Mouse (Mus musculus): Measurements from ENCODE around the gene Kdm1b.

The Kdm1b gene

DNA sequence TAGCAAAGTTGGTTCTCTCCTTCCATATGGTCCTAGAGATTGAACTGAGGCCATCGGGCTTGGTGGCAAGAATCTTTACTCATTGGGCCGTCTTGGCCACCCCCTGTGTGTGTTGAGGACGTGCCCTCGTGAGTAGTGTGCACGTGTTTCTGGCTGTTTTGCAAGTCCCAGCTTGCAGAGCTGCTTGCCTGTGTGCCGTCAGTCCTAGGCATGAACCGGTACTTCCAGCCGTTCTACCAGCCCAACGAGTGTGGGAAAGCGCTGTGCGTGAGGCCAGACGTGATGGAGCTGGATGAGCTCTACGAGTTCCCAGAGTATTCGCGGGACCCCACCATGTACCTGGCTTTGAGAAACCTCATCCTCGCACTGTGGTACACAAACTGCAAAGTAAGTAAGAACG lies 19.5 kb downstream of the Kdm1b start:
- no peak for DNase-seq (ENCODE audit: low spot score)

GRCm38 (mm10) chr13:47063985-47064760 lies 20.9 kb downstream of the Kdm1b start:
- DNase-seq (ENCODE audit: low spot score) = no peak

DNA sequence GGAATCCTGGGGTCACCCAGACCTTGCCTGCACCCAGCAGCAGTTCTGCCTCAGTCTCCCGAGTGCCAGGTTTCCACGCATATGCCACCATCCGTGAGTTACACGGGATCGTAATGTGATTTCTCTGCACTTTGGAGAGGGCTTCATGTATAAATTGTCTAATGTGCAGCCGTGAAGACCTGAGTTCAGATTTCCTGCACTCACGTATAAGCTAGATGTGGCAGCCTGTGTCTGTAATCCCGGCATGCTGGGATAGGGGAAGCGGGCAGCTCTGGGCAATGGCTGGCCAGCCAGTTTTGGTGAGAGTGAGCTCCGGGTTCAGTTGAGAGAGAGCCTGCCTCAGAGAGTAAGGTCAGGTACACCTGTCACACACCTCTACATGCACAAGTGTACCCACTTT lies 23.2 kb downstream of the Kdm1b start:
- no peak for DNase-seq (ENCODE audit: low spot score)

- no peak for DNase-seq (ENCODE audit: low spot score)
Observed at GRCm38 (mm10) chr13:47067001-47067400, 23.7 kb downstream of the Kdm1b start.

GRCm38 (mm10) chr13:47070329-47071080 lies 27.2 kb downstream of the Kdm1b start:
- DNase-seq (ENCODE audit: low spot score) = no peak

GRCm38 (mm10) chr13:47071871-47072270 lies 28.6 kb downstream of the Kdm1b start:
- DNase-seq (ENCODE audit: low spot score) = no peak

- DNase-seq (ENCODE audit: low spot score) = no peak
Observed at GRCm38 (mm10) chr13:47072484-47072883, 29.2 kb downstream of the Kdm1b start.

DNA sequence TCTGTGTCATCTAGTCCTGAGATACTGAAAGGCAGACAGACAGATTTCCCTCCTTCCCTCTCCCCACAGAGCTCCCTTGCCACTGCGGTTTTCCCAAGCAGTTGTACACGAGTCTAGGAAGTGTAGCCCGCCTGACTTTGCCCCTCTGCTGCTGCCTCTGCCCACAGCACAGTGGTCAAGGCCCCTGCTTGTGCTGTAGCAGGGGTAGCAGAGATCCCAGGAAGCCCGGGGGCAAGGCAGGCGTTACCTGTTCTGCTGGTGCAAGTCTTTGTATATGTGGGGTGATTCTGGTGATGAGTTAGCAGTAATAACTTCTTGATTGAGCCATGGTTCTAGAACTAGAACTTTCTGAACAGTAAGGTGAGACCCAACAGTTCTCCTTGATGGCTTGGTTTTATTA lies 32.9 kb downstream of the Kdm1b start:
- no peak for DNase-seq (ENCODE audit: low spot score)

DNA sequence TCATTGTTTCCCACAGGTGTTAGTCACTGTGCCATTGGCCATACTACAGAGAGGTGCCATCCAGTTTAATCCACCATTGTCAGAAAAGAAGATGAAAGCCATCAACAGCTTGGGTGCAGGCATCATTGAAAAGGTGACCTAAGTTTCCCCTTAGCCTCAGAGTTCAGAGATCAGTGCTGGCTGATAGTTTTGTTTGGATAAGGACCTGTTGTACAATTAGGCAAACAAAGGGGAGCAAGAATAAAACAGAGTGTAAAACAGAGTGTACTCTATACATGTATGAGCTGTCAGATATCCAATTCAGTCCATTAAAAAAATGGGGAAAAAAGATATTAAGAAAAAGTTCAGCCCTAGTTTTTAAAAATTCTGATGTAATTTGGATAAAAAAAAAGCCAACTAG lies 34.1 kb downstream of the Kdm1b start:
- DNase-seq (ENCODE audit: low spot score) = no peak

- DNase-seq (ENCODE audit: low spot score) = no peak
Observed at GRCm38 (mm10) chr13:47078799-47079198, 35.5 kb downstream of the Kdm1b start.

DNA sequence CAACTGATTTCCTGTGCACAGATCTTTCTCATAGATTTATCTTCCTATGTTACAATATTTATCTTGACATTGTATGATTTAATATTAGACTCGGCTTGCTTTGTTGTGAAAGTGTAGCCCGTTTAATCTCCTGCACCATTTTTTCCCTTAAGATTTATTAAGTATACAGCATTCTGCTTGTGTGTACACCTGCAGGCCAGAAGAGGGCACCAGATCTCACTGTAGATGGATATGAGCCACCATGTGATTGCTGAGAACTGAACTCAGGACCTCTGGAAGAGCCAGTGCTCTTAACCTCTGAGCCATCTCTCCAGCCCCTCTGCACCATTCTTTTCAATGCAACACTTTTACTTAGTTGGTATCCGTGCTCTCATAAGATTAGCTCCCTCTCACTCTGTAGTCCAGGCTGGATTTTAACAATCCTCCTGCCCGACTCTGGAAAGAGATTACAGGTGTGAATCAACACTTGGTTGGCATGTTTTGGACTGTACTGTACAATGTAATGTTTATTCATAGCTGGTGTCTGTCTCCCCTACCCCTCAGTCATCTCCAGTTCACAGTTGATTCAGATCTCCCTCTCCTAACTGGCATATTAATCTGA lies 37.7 kb downstream of the Kdm1b start:
- no peak for DNase-seq (ENCODE audit: low spot score)

- DNase-seq (ENCODE audit: low spot score) = no peak
Observed at GRCm38 (mm10) chr13:47088433-47088832, 45.1 kb downstream of the Kdm1b start.

DNA sequence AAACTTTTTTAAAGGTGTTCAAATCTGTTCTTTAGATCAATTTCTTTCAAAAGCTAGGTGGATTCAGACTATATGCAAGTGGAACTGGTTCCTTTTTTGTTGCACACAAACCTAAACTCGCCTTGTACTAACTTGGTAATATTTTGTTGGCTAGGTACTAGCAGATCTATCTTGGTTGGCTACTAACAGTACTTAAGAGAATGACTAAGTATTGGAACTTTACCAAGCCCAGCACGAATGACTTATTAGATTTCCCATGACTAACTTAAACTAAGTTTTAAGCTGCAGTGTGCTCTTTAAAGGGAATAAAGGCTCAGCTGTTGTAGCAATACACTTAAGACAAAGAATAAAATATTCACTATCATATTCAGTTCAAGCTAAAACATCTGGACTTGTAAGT lies 46.0 kb downstream of the Kdm1b start:
- no peak for DNase-seq (ENCODE audit: low spot score)

GRCm38 (mm10) chr13:47093791-47094190 lies 50.5 kb downstream of the Kdm1b start:
- DNase-seq (ENCODE audit: low spot score) = no peak

DNA sequence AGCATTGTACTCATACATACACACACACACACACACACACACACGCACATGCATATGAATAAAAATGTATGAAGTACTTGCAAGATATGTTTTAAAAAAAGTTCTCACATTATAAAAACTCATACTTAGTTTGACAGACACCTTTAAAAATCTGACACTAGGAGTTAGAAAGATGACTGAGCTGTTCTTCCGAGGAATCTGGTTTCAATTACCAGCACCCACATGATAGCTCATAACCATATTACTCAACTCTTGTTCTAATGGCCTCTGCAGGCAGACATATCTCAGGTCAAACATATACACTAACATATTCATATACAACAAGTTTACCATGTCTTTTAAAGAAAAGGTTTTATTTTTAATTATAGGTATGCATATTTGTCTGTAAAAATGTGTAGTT lies 53.3 kb downstream of the Kdm1b start:
- DNase-seq (ENCODE audit: low spot score) = no peak

DNA sequence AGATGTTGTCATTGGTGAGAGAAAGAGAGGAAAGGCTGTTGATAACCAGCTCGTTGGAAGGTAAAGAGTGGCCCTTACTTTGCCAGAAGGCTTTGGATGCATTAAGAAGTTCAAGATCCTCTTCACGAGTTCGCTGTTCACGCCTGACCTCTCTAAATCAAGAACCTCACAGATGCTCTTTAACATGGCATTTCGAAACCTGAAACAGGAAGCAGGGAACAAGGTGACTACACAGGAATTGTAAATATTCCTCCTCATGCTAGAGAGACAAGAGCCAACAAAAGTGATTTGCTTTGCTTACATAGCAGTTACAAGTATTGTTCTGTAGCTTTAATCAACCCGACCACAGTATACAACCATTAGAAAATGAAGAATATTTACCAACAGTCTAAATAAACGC lies 56.0 kb downstream of the Kdm1b start:
- no peak for DNase-seq (ENCODE audit: low spot score)

DNA sequence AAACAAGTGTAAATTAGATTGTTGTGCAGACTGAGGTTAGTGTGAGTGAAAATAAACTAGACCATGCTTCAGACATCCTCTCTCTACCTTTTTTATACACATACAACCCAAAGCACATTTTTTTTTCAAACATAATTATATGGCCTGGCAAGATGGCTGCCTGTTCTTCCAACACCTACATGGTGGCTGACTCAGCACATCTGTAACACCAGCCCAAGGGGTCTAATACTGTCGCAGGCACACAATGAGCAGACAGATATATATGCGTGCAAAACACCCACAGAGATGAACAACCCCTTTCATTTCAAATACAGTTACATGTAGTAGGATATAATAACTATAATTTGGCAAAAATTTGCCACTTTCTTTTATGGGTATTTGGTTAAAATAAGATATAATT lies 57.3 kb downstream of the Kdm1b start:
- DNase-seq (ENCODE audit: low spot score) = no peak

- no peak for DNase-seq (ENCODE audit: low spot score)
Observed at GRCm38 (mm10) chr13:47104146-47104545, 60.8 kb downstream of the Kdm1b start.

GRCm38 (mm10) chr13:47104856-47105541 lies 61.7 kb downstream of the Kdm1b start:
- peak; percentile 10 for DNase-seq (ENCODE audit: low spot score)

DNA sequence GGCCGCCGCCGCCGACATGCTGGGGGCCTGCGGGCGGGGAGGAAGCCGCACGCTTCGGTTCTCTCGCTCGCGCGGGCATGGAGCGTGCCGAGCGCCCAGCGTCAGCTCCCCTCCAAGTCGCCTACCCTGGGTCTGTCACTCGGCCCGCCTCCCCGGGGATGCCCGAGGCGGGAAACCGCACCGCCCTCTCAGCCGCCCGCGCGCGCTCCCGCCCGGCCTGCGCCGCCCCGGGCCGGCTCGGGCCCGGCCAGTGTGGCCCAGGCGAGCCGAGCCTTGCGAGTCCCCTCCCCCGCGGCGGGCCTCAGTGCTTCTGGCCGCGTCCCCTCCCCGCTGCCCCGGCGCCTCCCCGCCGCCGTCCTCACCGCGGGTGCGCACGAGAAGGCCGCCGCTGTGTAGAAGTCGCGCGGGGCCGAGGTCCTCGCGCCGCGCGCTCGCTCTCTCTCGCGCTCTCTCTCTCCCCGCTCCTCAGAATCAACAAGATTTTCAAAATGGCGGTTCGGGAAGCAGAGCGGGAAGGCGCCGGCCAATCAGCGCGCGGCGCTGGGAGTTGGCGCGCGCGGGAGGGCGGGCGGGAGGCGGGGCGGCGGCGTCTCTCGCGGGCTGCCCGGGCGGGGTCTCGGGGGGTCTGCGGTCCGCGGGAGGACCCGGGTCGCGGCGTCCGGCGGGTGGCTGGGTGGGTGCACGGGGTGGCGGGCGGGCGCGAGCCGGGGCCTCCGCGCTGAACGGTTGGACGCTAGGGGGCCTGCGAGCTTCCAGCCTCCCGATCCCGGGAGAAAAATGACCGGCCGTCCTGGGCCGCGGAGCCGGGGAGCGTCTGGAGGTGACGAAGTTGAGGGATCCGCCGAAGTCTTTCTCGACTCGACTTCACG lies 62.6 kb downstream of the Kdm1b start, which contains the start of gene Dek:
Dek (minus strand) TSS at position 491 of the 869 bp plus-strand sequence.
- DNase-seq (ENCODE audit: low spot score) = peak; percentile 70

GRCm38 (mm10) chr13:47106580-47106888 lies 63.2 kb downstream of the Kdm1b start:
- no peak for DNase-seq (ENCODE audit: low spot score)

DNA sequence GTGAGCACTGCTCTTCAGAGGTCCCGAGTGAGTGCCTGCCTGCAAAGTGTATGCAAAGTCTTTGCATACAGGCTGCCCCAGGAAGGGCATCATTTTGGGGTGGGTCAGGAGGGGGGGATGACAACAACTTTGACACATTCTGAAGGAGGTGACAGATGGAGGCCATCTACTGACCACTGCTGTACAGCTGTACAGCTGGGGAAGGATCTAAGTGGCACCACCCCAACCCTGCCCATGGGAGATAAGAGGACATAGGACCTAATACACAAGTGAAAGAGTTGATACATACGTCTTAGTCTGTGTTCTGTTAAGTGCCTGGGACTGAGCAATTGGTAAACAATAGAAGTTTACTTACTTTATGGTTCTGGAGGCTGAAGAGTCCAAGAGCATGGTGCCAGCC lies 65.9 kb downstream of the Kdm1b start:
- DNase-seq (ENCODE audit: low spot score) = no peak
